8 mouse cellular contexts compared by ENCODE assay signal in genomic region chr17:9759421-9759852, GRCm38 (mm10).
A peak's percentile ranks its signal among the peaks of the same experiment; 100 is the strongest.
DNase-seq lines count a peak whose midpoint lies in the region; ATAC-seq and TF ChIP-seq lines count a peak whose summit lies in the region.

No protein-coding gene starts in this region.

- no peak overlapping the region for H3K9ac ChIP-seq in heart, embryonic 16.5 days (ENCODE audit: low read length)

- no peaks in the 10 kb centered on the region for H3K36me3 ChIP-seq in testis, adult 2 months (ENCODE audit: control insufficient read depth, insufficient read depth, low read length)
- no peaks in the 10 kb centered on the region for H3K36me3 ChIP-seq in heart, embryonic 16.5 days (ENCODE audit: control insufficient read depth, insufficient read depth)

- TF ChIP-seq POLR2A in testis, adult 2 months (IDR thresholded peaks at IDR 0.05; ENCODE audit: control insufficient read depth, low read depth, low read length) = no peak

- ATAC-seq in heart, embryonic 16.5 days (replicated peaks; ENCODE audit: extremely low read depth, insufficient read depth, low FRiP score) = 0 out of 2 replicates have a peak, but pooled peaks have one; percentile 52
- no peak for ATAC-seq in erythroid progenitor cell, adult 5-6 weeks (replicated peaks; ENCODE audit: low FRiP score, poor library complexity, severe bottlenecking)

- H3K27ac ChIP-seq in testis, adult 2 months (ENCODE audit: control insufficient read depth, insufficient read depth, low read depth, low read length) = no peak overlapping the region
- H3K27ac ChIP-seq in heart, embryonic 16.5 days (ENCODE audit: low read length) = peak overlapping the region; percentile 65

- peaks cover 3% of the 10 kb centered on the region for H3K4me1 ChIP-seq in testis, adult 2 months (ENCODE audit: control insufficient read depth, insufficient read depth, low read length)
- peaks cover 23% of the 10 kb centered on the region for H3K4me1 ChIP-seq in heart, embryonic 16.5 days (ENCODE audit: control insufficient read depth, insufficient read depth, low read length)

- H3K4me2 ChIP-seq in heart, embryonic 16.5 days (ENCODE audit: low read depth, low read length) = no peak overlapping the region

- TF ChIP-seq CTCF in testis, adult 2 months (IDR thresholded peaks at IDR 0.05; ENCODE audit: control insufficient read depth, insufficient read depth, insufficient replicate concordance, low read depth, low read length) = 0 out of 2 replicates have a peak, but pooled peaks have one; percentile 1

- H3K9me3 ChIP-seq in heart, embryonic 16.5 days (replicated peaks; ENCODE audit: control insufficient read depth, low read length) = no peaks in the 10 kb centered on the region

- WGBS in heart, embryonic 16.5 days = 25% methylated on average over 7 of the region's 7 CpGs

- DNase-seq in adrenal gland, adult (ENCODE audit: inconsistent age in 2 of 2, low spot score in 1 of 2) = peak; percentile 52 to 77
- DNase-seq in adrenal gland, postnatal 4 days (ENCODE audit: low spot score in 2 of 2) = no peak
- DNase-seq in testis, postnatal 14 days (ENCODE audit: low spot score) = no peak
- DNase-seq in kidney, postnatal 36 days = peak; percentile 50 to 78
- DNase-seq in retina, embryonic 14.5 days (ENCODE audit: low spot score) = peak; percentile 75

- H3K27me3 ChIP-seq in testis, adult 2 months (ENCODE audit: control insufficient read depth, insufficient read depth, low read length) = no peaks in the 10 kb centered on the region
- H3K27me3 ChIP-seq in heart, embryonic 16.5 days (ENCODE audit: control insufficient read depth, insufficient read depth, low read length) = no peaks in the 10 kb centered on the region

- no peak overlapping the region for H3K4me3 ChIP-seq in testis, adult 2 months (ENCODE audit: control insufficient read depth, low read depth, low read length)
- H3K4me3 ChIP-seq in heart, embryonic 16.5 days (ENCODE audit: low read length) = no peak overlapping the region

Comparison
In these comparisons a context has a peak if more than half of its experiments do, and no peak if none do; other contexts are left out.
1. DNase-seq: peak in adrenal gland, adult (2 of 2), kidney, postnatal 36 days (2 of 2) and retina, embryonic 14.5 days (single experiment); none in adrenal gland, postnatal 4 days (0 of 2) and testis, postnatal 14 days (single experiment).